In the genomic region with DNA sequence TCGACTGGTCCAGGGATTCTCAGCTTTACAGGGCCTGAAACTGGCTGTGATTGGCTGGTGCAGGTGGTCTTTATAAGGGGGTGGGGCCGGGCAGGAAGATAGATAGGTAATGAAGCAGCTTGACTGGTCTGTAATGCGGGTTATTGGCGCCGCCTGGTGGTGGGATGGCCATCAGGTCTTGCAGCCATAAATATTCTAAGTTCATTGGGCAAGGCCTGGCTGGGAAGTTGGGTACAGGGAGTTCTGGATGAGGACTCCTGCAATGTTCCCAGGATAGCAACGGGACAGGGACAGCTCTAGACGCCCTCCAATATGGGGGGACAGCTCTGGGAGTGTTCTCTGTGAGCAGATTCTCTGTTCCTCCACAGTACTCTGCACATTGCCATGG, we compare ENCODE assay signal across 8 mouse cellular contexts. TPM values are rescaled to one million over a fixed set of nuclear protein-coding genes. Genes with fewer than 3 reads are reported as not detected.
DNase-seq lines count a peak whose midpoint lies in the region; ATAC-seq lines count a peak whose summit lies in the region.

No protein-coding gene starts in this region.

- peak; percentile 92 for DNase-seq in gastrocnemius, postnatal 10 days
- peak; percentile 89 for DNase-seq in induced T-regulatory cell, adult 2 months (ENCODE audit: low read depth)
- DNase-seq in left cerebral cortex, postnatal 10 days (ENCODE audit: extremely low spot score in 1 of 2, low spot score in 2 of 2): peak; percentile 71 to 88
- peak; percentile 66 for DNase-seq in right cerebral cortex, postnatal 25 days
- DNase-seq in yolk sac, embryonic 10.5 days (ENCODE audit: low spot score): peak; percentile 84

- intact Hi-C loops in left cerebral cortex, postnatal 10 days (cut with DNase I): loop anchor here (5.0 kb wide), 1 partner anchor 33 kb away; no protein-coding TSS in a partner anchor

- ATAC-seq in activated CD4-positive, CD25-positive, alpha-beta regulatory T cell, adult 4 months: peak; percentile 69
- ATAC-seq in common myeloid progenitor, adult 5-6 weeks (replicated peaks; ENCODE audit: low read depth, poor library complexity, severe bottlenecking): peak; percentile 73
- peak; percentile 62 for ATAC-seq in megakaryocyte-erythroid progenitor cell, adult 5-6 weeks (replicated peaks; ENCODE audit: low FRiP score, low TSS enrichment, poor library complexity, severe bottlenecking)

RNA-seq across cellular contexts. Expression of a gene that starts 11.6 kb away (rescaled TPM):
- 10 to 100 TPM; 12.4 to 26.1 TPM for polyA plus RNA-seq in activated CD4-positive, CD25-positive, alpha-beta regulatory T cell, adult 4 months (2017; shearing (Covaris generic))
- 26.0 and 28.7 TPM in 2 replicates for total RNA-seq in common myeloid progenitor, adult 5-6 weeks (2017)
- 10 to 100 TPM; 12.9 to 15.7 TPM for total RNA-seq in gastrocnemius, postnatal 10 days (2021)
- 10 to 100 TPM; 25.1 to 29.6 TPM for total RNA-seq in left cerebral cortex, postnatal 10 days (2021)
- total RNA-seq in megakaryocyte-erythroid progenitor cell, adult 5-6 weeks (2014; fragmentation: Nextera tagmentation): 30.8 and 33.7 TPM in 2 replicates
- 22.9 and 28.5 TPM in 2 replicates for total RNA-seq in megakaryocyte-erythroid progenitor cell, adult 5-6 weeks (2017)

RNA-seq across cellular contexts. Expression of a gene that starts 15.6 kb away (rescaled TPM):
- polyA plus RNA-seq in activated CD4-positive, CD25-positive, alpha-beta regulatory T cell, adult 4 months (2017; shearing (Covaris generic)): under 1 TPM in 1 of 2 experiments, not detected in 1; 0.33 TPM
- not detected in 2 replicates for total RNA-seq in common myeloid progenitor, adult 5-6 weeks (2017)
- total RNA-seq in gastrocnemius, postnatal 10 days (2021): 1 to 10 TPM in 1 of 2 experiments, under 1 TPM in 1; 0.80 to 1.5 TPM
- 1 to 10 TPM; 2.2 to 2.5 TPM for total RNA-seq in left cerebral cortex, postnatal 10 days (2021)
- not detected in 2 replicates for total RNA-seq in megakaryocyte-erythroid progenitor cell, adult 5-6 weeks (2014; fragmentation: Nextera tagmentation)
- total RNA-seq in megakaryocyte-erythroid progenitor cell, adult 5-6 weeks (2017): not detected in 2 replicates

RNA-seq across cellular contexts. Expression of a gene that starts 23.3 kb away (rescaled TPM):
- polyA plus RNA-seq in activated CD4-positive, CD25-positive, alpha-beta regulatory T cell, adult 4 months (2017; shearing (Covaris generic)): not detected
- not detected in 2 replicates for total RNA-seq in common myeloid progenitor, adult 5-6 weeks (2017)
- 1 to 10 TPM; 5.7 to 5.9 TPM for total RNA-seq in gastrocnemius, postnatal 10 days (2021)
- 1 to 10 TPM in 1 of 2 experiments, under 1 TPM in 1; 0.92 to 1.0 TPM for total RNA-seq in left cerebral cortex, postnatal 10 days (2021)
- not detected in 2 replicates for total RNA-seq in megakaryocyte-erythroid progenitor cell, adult 5-6 weeks (2014; fragmentation: Nextera tagmentation)
- total RNA-seq in megakaryocyte-erythroid progenitor cell, adult 5-6 weeks (2017): not detected in 2 replicates

RNA-seq across cellular contexts. Expression of a gene that starts 47.8 kb away (rescaled TPM):
- 10 to 100 TPM; 57.1 to 80.8 TPM for polyA plus RNA-seq in activated CD4-positive, CD25-positive, alpha-beta regulatory T cell, adult 4 months (2017; shearing (Covaris generic))
- total RNA-seq in common myeloid progenitor, adult 5-6 weeks (2017): 55.7 and 63.9 TPM in 2 replicates
- total RNA-seq in gastrocnemius, postnatal 10 days (2021): 10 to 100 TPM; 25.7 to 29.2 TPM
- 10 to 100 TPM; 89.7 to 99.2 TPM for total RNA-seq in left cerebral cortex, postnatal 10 days (2021)
- total RNA-seq in megakaryocyte-erythroid progenitor cell, adult 5-6 weeks (2014; fragmentation: Nextera tagmentation): 40.1 and 43.2 TPM in 2 replicates
- 55.9 and 81.1 TPM in 2 replicates for total RNA-seq in megakaryocyte-erythroid progenitor cell, adult 5-6 weeks (2017)

RNA-seq across cellular contexts. Expression of a gene that starts 53.8 kb away (rescaled TPM):
- 1 to 10 TPM; 6.7 to 7.4 TPM for polyA plus RNA-seq in activated CD4-positive, CD25-positive, alpha-beta regulatory T cell, adult 4 months (2017; shearing (Covaris generic))
- 13.0 and 32.3 TPM in 2 replicates for total RNA-seq in common myeloid progenitor, adult 5-6 weeks (2017)
- total RNA-seq in gastrocnemius, postnatal 10 days (2021): 100 to 1,000 TPM; 209 to 239 TPM
- 100 to 1,000 TPM; 218 to 226 TPM for total RNA-seq in left cerebral cortex, postnatal 10 days (2021)
- 6.4 and 8.0 TPM in 2 replicates for total RNA-seq in megakaryocyte-erythroid progenitor cell, adult 5-6 weeks (2014; fragmentation: Nextera tagmentation)
- 13.2 and 14.5 TPM in 2 replicates for total RNA-seq in megakaryocyte-erythroid progenitor cell, adult 5-6 weeks (2017)

Comparison
In these comparisons a context has a peak if more than half of its experiments do, and no peak if none do; other contexts are left out.
1. Peak in every context shown above with its lines: DNase-seq and ATAC-seq.